Mouse (Mus musculus): ENCODE results near the gene Rbmxl1. TPM values are rescaled to one million over a fixed set of nuclear protein-coding genes. Genes with fewer than 3 reads are reported as not detected.
"Not testable (repeated sequence)": the region's sequence is repeated elsewhere in the genome, so short reads cannot be mapped to it uniquely, and the experiment has no call there.

The Rbmxl1 gene
- polyA plus RNA-seq, 1 experiment from 2014 or later: 184 TPM

DNA sequence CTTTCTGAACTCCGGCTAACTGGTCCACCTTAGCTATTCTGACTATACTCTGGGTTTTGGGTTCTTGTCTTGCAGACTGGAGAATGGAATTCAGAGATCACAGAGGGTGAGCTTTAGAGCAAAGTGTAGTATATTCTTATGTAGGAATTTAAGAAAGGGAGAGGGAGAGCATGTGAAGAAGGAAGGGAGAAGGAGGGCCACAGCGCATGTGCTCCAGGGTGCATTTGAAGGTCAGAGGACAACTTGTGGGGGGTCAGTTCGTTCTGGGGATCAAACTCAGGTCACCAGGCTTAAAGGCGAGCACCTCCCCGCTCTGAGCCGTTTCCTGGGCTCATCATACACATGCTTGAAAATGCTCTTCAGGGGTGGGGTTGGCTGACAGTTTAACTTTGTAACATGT, 25.3 kb upstream of the Rbmxl1 start:
- peaks cover 28% of the 10 kb centered on the region for H3K36me3 ChIP-seq
- H3K9me3 ChIP-seq (replicated peaks): no peaks in the 10 kb centered on the region
- no peak for ATAC-seq (ENCODE audit: insufficient number of reproducible peaks, low FRiP score, low TSS enrichment, low read depth)
- H3K9ac ChIP-seq: no peak overlapping the region
- 75% methylated on average over 6 of the region's 6 CpGs for WGBS
- no peaks in the 10 kb centered on the region for H3K4me1 ChIP-seq
- H3K4me2 ChIP-seq (replicated peaks): no peak overlapping the region
- H3K4me3 ChIP-seq (replicated peaks): no peak overlapping the region
- H3K27me3 ChIP-seq: no peaks in the 10 kb centered on the region
- H3K27ac ChIP-seq (replicated peaks): no peak overlapping the region

DNA sequence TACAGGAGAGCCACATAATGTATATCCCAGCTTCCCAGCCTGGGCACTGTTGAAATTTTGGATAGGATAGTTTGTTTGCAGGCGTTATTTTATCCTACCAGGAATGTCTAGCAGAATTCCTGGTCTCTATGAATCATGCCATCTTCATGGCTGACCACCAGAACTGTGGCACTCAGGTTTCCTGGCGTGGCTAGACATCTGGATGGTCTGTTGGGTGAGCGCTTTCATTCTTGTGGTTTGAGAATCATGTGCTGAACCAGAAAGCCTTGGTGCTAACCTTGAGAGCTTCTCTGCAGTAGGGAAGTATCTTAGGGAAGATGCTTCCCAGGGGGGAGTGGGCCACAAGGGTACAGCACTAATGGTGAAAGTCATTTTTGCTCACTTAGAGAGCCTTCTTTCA, 6.4 kb upstream of the Rbmxl1 start:
- H3K9me3 ChIP-seq (replicated peaks): no peaks in the 10 kb centered on the region
- no peak for ATAC-seq (ENCODE audit: insufficient number of reproducible peaks, low FRiP score, low TSS enrichment, low read depth)
- no peak overlapping the region for H3K4me2 ChIP-seq (replicated peaks)
- peaks cover 9% of the 10 kb centered on the region for H3K4me1 ChIP-seq
- H3K4me3 ChIP-seq (replicated peaks): no peak overlapping the region
- WGBS: 82% methylated on average over 3 of the region's 3 CpGs
- peaks cover 20% of the 10 kb centered on the region for H3K36me3 ChIP-seq
- no peaks in the 10 kb centered on the region for H3K27me3 ChIP-seq
- H3K27ac ChIP-seq (replicated peaks): no peak overlapping the region
- H3K9ac ChIP-seq: no peak overlapping the region

DNA sequence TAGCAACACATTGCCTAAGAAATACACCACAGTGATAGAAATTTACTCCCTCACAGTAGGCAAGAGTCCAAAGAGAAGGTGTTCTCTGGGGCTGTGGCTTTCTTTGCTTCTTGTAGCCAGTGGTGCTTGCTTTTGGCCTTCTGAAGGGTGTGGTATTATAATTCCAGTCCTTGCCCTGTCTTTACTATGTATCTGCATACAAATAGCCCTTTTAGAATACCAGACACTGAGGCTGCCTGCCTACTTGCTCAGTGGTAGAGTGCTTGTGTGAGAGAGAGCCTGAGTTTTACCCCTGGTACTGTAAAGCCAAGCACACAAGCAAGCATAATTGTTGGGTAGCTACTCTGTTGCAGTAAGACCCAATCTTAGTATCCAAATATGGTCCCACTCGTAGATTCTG, 6.0 kb upstream of the Rbmxl1 start:
- H3K9ac ChIP-seq: no peak overlapping the region
- H3K27ac ChIP-seq (replicated peaks): no peak overlapping the region
- no peaks in the 10 kb centered on the region for H3K9me3 ChIP-seq (replicated peaks)
- no peaks in the 10 kb centered on the region for H3K27me3 ChIP-seq
- no peak overlapping the region for H3K4me2 ChIP-seq (replicated peaks)
- H3K36me3 ChIP-seq: peaks cover 20% of the 10 kb centered on the region
- H3K4me3 ChIP-seq (replicated peaks): no peak overlapping the region
- ATAC-seq (ENCODE audit: insufficient number of reproducible peaks, low FRiP score, low TSS enrichment, low read depth): no peak
- H3K4me1 ChIP-seq: peaks cover 10% of the 10 kb centered on the region
- 86% methylated on average over 1 of the region's 1 CpGs for WGBS

GRCm38 (mm10) chr8:78513106-78513505, 4.4 kb upstream of the Rbmxl1 start:
- 83% methylated on average over 4 of the region's 4 CpGs for WGBS
- H3K9me3 ChIP-seq (replicated peaks): no peaks in the 10 kb centered on the region
- H3K36me3 ChIP-seq: peaks cover 20% of the 10 kb centered on the region
- no peak overlapping the region for H3K27ac ChIP-seq (replicated peaks)
- H3K9ac ChIP-seq: no peak overlapping the region
- no peak overlapping the region for H3K4me3 ChIP-seq (replicated peaks)
- H3K4me1 ChIP-seq: peaks cover 10% of the 10 kb centered on the region
- H3K27me3 ChIP-seq: no peaks in the 10 kb centered on the region
- ATAC-seq (ENCODE audit: insufficient number of reproducible peaks, low FRiP score, low TSS enrichment, low read depth): no peak
- no peak overlapping the region for H3K4me2 ChIP-seq (replicated peaks)

GRCm38 (mm10) chr8:78510926-78511325, 2.2 kb upstream of the Rbmxl1 start:
- no peak for ATAC-seq (ENCODE audit: insufficient number of reproducible peaks, low FRiP score, low TSS enrichment, low read depth)
- Histone ChIP-seq H3K4me3 (replicated peaks) (no peak overlapping the region), H3K27me3 (no peaks in the 10 kb centered on the region), H3K9me3 (replicated peaks) (no peaks in the 10 kb centered on the region), H3K9ac (no peak overlapping the region), H3K36me3 (peaks cover 16% of the 10 kb centered on the region), H3K27ac (replicated peaks) (no peak overlapping the region), H3K4me1 (peaks cover 15% of the 10 kb centered on the region), H3K4me2 (replicated peaks) (no peak overlapping the region)
- WGBS: 63% methylated on average over 3 of the region's 3 CpGs

- no peak for ATAC-seq (ENCODE audit: insufficient number of reproducible peaks, low FRiP score, low TSS enrichment, low read depth)
- H3K27ac ChIP-seq (replicated peaks): peak overlapping the region; percentile 98
- peak overlapping the region; percentile 97 for H3K4me2 ChIP-seq (replicated peaks)
- peaks cover 9% of the 10 kb centered on the region for H3K36me3 ChIP-seq
- H3K9ac ChIP-seq: peak overlapping the region; percentile 62
- under 1% methylated on average over 11 of the region's 11 CpGs for WGBS
- H3K4me3 ChIP-seq (replicated peaks): peak overlapping the region; percentile 74
- no peaks in the 10 kb centered on the region for H3K27me3 ChIP-seq
- H3K9me3 ChIP-seq (replicated peaks): no peaks in the 10 kb centered on the region
- peaks cover 15% of the 10 kb centered on the region for H3K4me1 ChIP-seq
These were observed 1.4 kb upstream of the Rbmxl1 start for GRCm38 (mm10) chr8:78510094-78510493.

DNA sequence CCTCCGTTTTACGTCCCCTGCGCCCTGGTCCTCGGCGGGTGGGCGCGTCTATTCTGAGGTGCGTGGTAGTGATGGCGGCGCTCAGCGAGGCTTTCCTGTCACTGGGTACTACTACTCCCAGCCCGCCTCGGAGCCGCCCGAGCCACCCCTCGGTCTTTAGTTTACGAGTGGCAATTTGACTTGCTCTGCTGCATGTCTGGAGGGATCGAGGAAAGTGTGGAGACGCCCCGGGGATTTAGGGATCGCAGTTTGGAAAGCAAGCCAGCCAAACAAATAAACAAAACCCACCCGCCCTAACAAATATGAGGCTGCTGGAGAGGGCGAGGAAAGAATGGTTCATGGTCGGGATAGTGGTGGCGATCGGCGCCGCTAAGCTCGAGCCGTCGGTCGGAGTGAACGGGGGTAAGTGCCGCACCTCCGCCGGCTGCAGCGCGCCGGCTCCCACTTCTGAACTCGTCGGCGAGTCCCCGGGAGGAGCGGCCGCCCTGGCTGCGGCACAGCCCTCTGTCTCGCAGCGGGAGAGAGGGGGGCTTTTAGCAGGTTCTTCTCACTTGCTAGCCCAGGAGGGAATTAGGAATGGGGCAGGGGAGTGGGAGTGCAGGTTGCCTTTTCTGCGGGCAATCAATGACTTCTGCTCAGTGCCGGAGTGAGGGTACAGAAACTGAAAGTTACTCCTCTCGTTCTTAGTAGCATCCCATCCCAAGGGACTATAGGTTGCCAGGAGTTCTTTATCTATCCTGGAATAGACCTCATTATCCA, 754 bp upstream of the Rbmxl1 start, which contains the start of gene Slc10a7:
Slc10a7 (plus strand) TSS at position 74 of the 759 bp plus-strand sequence.
- Histone ChIP-seq H3K4me2 (replicated peaks) (peak within 1 kb of the TSS; percentile 97), H3K27me3 (no peaks in the 10 kb centered on the region), H3K36me3 (peaks cover 15% of the 10 kb centered on the region), H3K4me1 (peaks cover 15% of the 10 kb centered on the region), H3K4me3 (replicated peaks) (peak within 1 kb of the TSS; percentile 74), H3K9me3 (replicated peaks) (no peaks in the 10 kb centered on the region), H3K27ac (replicated peaks) (peak within 1 kb of the TSS; percentile 98), H3K9ac (peak within 1 kb of the TSS; percentile 62)
- under 1% methylated on average over 51 of the region's 51 CpGs for WGBS
- peak; percentile 92 for ATAC-seq (ENCODE audit: insufficient number of reproducible peaks, low FRiP score, low TSS enrichment, low read depth)

DNA sequence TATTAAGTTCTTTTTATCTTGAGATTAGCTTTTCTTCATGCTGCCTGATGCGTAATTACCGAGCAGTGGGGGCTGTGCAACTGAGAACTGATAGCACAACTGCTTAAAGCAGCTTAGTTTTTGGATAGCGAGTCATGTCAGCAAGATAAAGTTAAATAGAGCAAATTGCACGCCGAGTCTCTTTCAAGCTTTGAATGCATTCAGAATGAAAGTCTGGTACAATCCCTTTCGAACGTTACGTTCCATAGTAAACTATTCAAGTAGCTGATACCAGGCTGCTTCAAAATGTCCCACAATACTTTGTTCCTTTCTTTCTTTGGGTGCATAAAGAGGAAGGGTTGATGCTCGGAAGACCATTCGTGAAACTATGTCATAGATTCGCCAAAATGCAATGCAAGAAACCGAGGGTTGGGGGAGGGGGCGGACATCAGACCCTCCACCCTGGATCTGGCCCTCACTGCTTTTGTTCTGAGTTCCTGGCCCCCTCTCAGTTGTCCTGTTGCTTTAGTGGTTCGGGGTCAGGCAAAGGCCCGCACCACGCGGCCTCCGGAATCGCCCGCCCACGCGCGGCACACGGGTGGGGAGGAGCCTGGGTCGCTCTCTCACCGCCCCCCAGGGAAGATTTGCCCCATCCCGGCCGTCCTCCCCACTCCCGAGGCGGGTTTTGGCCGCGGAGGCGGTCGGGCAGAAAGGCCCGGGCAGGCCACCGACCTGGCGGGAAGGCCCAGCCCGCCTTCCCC, 549 bp downstream of the Rbmxl1 start:
- H3K4me2 ChIP-seq (replicated peaks): peak overlapping the region; percentile 97
- under 1% methylated on average over 37 of the region's 38 CpGs for WGBS
- peak overlapping the region; percentile 74 for H3K4me3 ChIP-seq (replicated peaks)
- H3K9ac ChIP-seq: peak overlapping the region; percentile 62
- H3K9me3 ChIP-seq (replicated peaks): no peaks in the 10 kb centered on the region
- ATAC-seq (ENCODE audit: insufficient number of reproducible peaks, low FRiP score, low TSS enrichment, low read depth): peak; percentile 43; the same call in 1 of the 2 replicates
- H3K27me3 ChIP-seq: no peaks in the 10 kb centered on the region
- H3K27ac ChIP-seq (replicated peaks): peak overlapping the region; percentile 98
- peaks cover 28% of the 10 kb centered on the region for H3K36me3 ChIP-seq
- peaks cover 15% of the 10 kb centered on the region for H3K4me1 ChIP-seq

GRCm38 (mm10) chr8:78502706-78503105, 6.0 kb downstream of the Rbmxl1 start:
- Histone ChIP-seq H3K4me2 (replicated peaks) (no peak overlapping the region), H3K4me3 (replicated peaks) (no peak overlapping the region), H3K36me3 (peaks cover 30% of the 10 kb centered on the region), H3K4me1 (0 out of 2 replicates have a peak, but pooled peaks cover 5% of the 10 kb centered on the region), H3K9ac (no peak overlapping the region), H3K27me3 (no peaks in the 10 kb centered on the region), H3K27ac (replicated peaks) (no peak overlapping the region), H3K9me3 (replicated peaks) (no peaks in the 10 kb centered on the region)
- WGBS: 72% methylated on average over 2 of the region's 2 CpGs
- ATAC-seq (ENCODE audit: insufficient number of reproducible peaks, low FRiP score, low TSS enrichment, low read depth): no peak

DNA sequence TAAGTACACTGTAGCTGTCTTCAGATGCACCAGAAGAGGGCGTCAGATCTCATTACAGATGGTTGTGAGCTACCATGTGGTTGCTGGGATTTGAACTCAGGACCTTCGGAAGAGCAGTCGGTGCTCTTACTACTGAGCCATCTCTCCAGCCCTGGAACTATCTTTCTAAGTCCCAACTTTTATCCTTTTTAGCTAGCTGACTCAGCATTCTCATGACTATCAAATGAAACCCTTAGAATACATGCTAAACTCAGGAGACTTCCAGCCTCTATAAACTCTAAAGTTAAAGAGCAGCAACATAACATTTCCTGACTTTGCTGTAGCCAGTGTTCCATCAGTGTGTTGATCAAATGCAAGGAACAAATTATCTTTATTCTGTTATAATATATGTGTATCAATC, 12.4 kb downstream of the Rbmxl1 start:
- not testable (repeated sequence) for ATAC-seq (ENCODE audit: insufficient number of reproducible peaks, low FRiP score, low TSS enrichment, low read depth)

DNA sequence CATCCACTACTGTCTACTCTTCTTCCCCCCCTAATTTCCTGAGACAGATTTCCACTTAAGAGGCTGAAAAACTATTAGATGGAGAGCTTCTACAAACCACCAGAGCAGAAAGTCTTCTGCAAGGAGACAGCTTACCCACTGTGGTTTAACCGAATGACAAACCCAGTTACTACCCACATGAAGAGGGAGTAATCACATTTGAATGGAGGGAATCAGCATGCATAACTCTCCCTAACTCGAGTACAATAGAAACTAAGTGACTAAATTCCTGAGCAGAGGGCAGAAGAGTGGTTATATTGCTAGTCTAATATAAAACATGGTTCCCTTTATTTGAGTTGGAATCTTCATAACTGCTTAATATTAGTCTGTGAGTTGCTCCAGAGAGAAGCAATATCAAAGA, 15.7 kb downstream of the Rbmxl1 start:
- WGBS: 41% methylated on average over 2 of the region's 2 CpGs
- H3K27ac ChIP-seq (replicated peaks): no peak overlapping the region
- no peak overlapping the region for H3K4me2 ChIP-seq (replicated peaks)
- no peak overlapping the region for H3K9ac ChIP-seq
- no peaks in the 10 kb centered on the region for H3K27me3 ChIP-seq
- H3K9me3 ChIP-seq (replicated peaks): no peaks in the 10 kb centered on the region
- ATAC-seq (ENCODE audit: insufficient number of reproducible peaks, low FRiP score, low TSS enrichment, low read depth): no peak
- H3K36me3 ChIP-seq: no peaks in the 10 kb centered on the region
- no peak overlapping the region for H3K4me3 ChIP-seq (replicated peaks)
- no peaks in the 10 kb centered on the region for H3K4me1 ChIP-seq

More for the DNA sequence above, 12.4 kb downstream of the Rbmxl1 start:
- not testable (repeated sequence) for H3K4me1 ChIP-seq; H3K9me3 ChIP-seq (replicated peaks); H3K4me2 ChIP-seq (replicated peaks); H3K4me3 ChIP-seq (replicated peaks); H3K27ac ChIP-seq (replicated peaks); H3K9ac ChIP-seq; H3K36me3 ChIP-seq; H3K27me3 ChIP-seq
- 92% methylated on average over 3 of the region's 3 CpGs for WGBS

Data from embryonic facial prominence, embryonic 15.5 days (tissue).